Mouse (Mus musculus) CD4-positive helper T cell, adult 2 months (primary cell): ENCODE data around the gene Gm10277.
"Not testable (repeated sequence)": the region's sequence is repeated elsewhere in the genome, so short reads cannot be mapped to it uniquely, and the experiment has no call there.

Experiments used
- DNase-seq: peaks from one replicate; pipeline ENCODE4 v3.0.0-alpha.2; 2012; ENCODE audit warnings: low read depth, missing footprints, low spot score

Gm10277 gene

DNA sequence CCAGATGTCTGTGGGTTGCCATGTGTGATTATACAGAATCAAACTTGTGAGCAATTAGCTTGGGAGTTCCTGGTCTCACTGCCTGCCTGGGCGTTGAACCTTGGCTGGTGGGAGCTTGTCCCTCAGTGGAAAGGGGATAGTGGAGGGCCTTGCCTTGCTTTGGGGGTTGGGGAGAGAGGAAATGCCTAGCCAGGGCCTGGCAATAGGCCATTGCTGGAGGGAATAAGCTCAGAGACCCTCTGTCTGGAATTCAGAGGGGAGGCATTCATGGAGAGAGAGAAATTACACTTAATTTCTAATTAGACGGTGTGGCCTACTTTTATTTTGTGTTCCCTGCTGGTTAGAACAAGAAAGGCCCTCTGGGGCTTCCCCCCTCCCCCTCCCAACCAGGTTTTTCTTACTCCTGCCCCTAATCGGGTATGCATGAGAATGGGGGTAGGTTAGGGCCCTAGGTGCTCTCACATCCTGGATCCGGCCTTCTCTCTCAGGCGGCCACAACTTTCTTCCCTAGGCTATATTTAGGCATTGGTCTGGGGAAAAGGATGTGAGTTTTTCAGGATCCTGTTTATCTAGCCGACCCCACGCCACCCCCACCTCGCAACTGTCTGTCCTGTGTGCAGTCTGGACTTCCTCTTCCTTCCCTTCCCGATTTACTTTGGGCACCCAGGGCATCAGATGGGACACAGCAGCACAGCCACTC lies 11.7 kb downstream of the Gm10277 start:
- no peak for DNase-seq

- no peak for DNase-seq
These were observed 15.5 kb downstream of the Gm10277 start for GRCm38 (mm10) chr11:77771879-77772713.

GRCm38 (mm10) chr11:77770346-77770745 lies 17.2 kb downstream of the Gm10277 start:
- no peak for DNase-seq

GRCm38 (mm10) chr11:77769496-77769895 lies 18.1 kb downstream of the Gm10277 start:
- no peak for DNase-seq

GRCm38 (mm10) chr11:77766351-77767001 lies 21.1 kb downstream of the Gm10277 start:
- peak; percentile 56 for DNase-seq

GRCm38 (mm10) chr11:77765459-77765777 lies 22.1 kb downstream of the Gm10277 start:
- DNase-seq, result no peak

DNA sequence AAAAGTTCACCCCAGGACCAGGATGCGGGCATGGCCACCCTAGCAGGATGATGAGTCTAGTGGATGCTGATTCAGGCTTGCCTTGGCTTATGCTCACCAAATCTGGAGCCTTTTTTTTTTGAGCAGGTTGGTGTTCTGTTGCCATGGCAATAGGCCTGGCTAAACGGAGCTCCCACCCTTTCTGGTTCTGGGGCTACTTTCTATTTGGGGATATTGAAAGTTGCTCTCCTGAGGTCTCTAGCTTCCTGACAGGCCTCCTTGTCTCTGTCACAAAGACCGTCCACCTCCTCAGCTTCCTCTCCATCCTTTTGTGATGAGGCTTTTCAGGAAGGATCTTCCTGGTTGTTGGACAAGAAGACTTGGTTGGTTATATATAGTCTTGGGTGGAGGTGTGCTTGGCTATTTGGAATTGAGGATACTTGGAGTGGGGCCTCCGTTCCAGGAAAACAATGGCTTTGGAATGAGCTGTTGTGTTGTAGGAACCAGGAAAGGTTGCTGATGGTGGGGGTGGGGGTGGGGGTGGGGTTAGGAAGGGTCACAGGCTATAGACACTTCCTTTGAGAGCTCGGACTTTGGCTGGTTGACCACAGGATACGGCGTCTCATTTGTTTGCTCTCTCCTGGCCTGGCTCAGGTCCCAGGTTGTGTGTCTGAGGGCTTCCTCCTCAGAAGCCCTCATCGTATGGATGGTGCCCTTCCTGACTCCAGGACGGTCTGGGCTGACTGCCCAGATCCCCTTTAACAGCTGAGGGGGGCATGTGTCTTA lies 22.7 kb downstream of the Gm10277 start:
- DNase-seq, result no peak

- DNase-seq, result peak; percentile 17
These were observed 23.7 kb downstream of the Gm10277 start for GRCm38 (mm10) chr11:77763673-77764340.

- peak; percentile 81 for DNase-seq
These were observed 24.5 kb downstream of the Gm10277 start, which contains the start of gene Myo18a for GRCm38 (mm10) chr11:77762783-77763672. TSS of gene Myo18a (plus strand) at chr11:77763246.

- DNase-seq, result no peak
These were observed 27.5 kb downstream of the Gm10277 start for GRCm38 (mm10) chr11:77760031-77760430.

GRCm38 (mm10) chr11:77753469-77753868 lies 34.1 kb downstream of the Gm10277 start:
- DNase-seq, result no peak

- DNase-seq, result no peak
These were observed 35.0 kb downstream of the Gm10277 start for GRCm38 (mm10) chr11:77752525-77752924.

- no peak for DNase-seq
These were observed 38.6 kb downstream of the Gm10277 start for GRCm38 (mm10) chr11:77748996-77749395.

DNA sequence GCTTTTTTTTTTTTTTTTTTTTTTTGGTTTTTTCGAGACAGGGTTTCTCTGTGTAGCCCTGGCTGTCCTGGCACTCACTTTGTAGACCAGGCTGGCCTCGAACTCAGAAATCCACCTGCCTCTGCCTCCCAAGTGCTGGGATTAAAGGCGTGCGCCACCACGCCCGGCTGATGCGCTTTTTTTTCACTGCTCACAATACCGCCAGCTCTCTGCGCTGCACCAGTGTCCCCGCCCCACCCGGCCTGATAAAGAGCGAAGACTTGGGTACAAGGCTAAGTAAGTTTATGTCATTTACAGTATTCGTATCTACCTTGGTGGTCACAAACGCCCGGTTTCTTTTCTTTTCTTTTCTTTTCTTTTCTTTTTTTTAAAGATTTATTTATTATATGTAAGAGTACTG lies 40.4 kb downstream of the Gm10277 start:
- DNase-seq, result not testable (repeated sequence)

- DNase-seq, result no peak
These were observed 40.9 kb downstream of the Gm10277 start for GRCm38 (mm10) chr11:77746652-77747051.

DNA sequence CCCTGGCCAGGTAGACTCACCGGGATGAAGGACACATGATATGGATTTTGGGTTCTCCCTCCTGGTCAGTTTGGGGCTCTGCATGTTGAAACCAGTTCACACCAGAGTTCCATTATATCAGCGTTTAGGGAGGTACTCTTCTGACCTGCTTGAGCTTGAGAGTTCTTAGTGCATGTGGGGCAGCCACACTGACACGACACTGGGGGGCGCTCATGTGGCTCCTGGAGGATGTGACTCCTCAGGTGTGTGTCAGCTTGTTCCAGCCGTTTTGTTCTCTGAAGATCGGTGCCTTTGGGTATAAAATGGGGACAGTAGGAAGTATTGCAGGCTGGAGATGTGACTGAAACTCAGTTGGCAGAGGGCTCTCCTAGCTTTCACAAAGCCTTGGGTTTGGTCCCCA lies 43.6 kb downstream of the Gm10277 start:
- DNase-seq, result peak; percentile 22

- DNase-seq, result no peak
These were observed 49.0 kb downstream of the Gm10277 start for GRCm38 (mm10) chr11:77738555-77738954.

DNA sequence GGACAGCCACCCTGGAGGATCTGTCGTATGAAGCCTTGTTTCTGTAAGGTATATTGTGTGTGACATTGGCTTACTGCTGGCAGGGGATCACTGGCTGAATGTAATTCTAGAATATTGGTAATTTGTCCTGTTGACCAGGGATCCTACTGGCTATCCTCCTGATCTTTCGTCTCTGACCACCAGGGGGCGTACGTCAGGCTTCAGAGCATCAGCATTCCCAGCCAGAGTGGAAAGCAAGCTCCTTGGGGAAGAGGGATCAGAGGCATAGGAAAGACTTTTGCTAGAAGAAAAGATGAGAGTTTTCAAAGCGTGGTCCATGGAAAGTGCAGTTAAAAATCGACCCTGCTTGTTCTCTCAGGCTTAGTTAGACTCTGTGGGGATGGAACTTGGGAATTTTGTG lies 50.3 kb downstream of the Gm10277 start:
- peak; percentile 51 for DNase-seq
